Mouse (Mus musculus): ENCODE results near the gene Gm14569. TPM values are rescaled to one million over a fixed set of nuclear protein-coding genes. Genes with fewer than 3 reads are reported as not detected.

Gene Gm14569
- not detected for total RNA-seq (2023)

GRCm38 (mm10) chrX:36491730-36492129, at the start of gene Gm14569:
Gm14569 (minus strand) TSS chrX:36491830.

GRCm38 (mm10) chrX:36400980-36401379, 90.7 kb downstream of the Gm14569 start, which contains the start of gene Gm6268:
Gm6268 (plus strand) TSS chrX:36401280.

Other genes with a start within 250 kb of the Gm14569 start
- gene Lonrf3, start 163.5 kb downstream of the Gm14569 start, total RNA-seq (2023): 0.49 TPM
- gene Gm6268, start 90.5 kb downstream of the Gm14569 start, total RNA-seq (2023): not detected
- 35.9 TPM for gene Pgrmc1, start 106.4 kb upstream of the Gm14569 start, total RNA-seq (2023)
- 2.2 TPM for gene Akap17b, start 153.6 kb upstream of the Gm14569 start, total RNA-seq (2023)